Mouse (Mus musculus): ENCODE data around the gene Cep57l1. TPM values are rescaled to one million over a fixed set of nuclear protein-coding genes. Genes with fewer than 3 reads are reported as not detected.

Cep57l1 gene
- polyA plus RNA-seq, 1 experiment from 2014 or later: 28.8 TPM

- H3K27me3 ChIP-seq (ENCODE audit: control insufficient read depth, insufficient read depth, low read depth, low read length): no peaks in the 10 kb centered on the region
- no peak overlapping the region for H3K27ac ChIP-seq (ENCODE audit: low read length)
- H3K4me1 ChIP-seq (replicated peaks; ENCODE audit: control insufficient read depth, insufficient read depth, low read length): peaks cover 9% of the 10 kb centered on the region
- no peak overlapping the region for H3K4me2 ChIP-seq (ENCODE audit: low read depth, low read length)
- no peak overlapping the region for H3K4me3 ChIP-seq (ENCODE audit: low read length)
- H3K36me3 ChIP-seq (ENCODE audit: control insufficient read depth, insufficient read depth, low read length): no peaks in the 10 kb centered on the region
- no peak for ATAC-seq (ENCODE audit: low read depth)
- WGBS: 48% methylated on average over 8 of the region's 8 CpGs
- no peak overlapping the region for H3K9ac ChIP-seq (ENCODE audit: low read length)
- H3K9me3 ChIP-seq (ENCODE audit: control insufficient read depth, low read length): no peaks in the 10 kb centered on the region
Measured at GRCm38 (mm10) chr10:41677396-41677795, 132.3 kb downstream of the Cep57l1 start.

GRCm38 (mm10) chr10:41676661-41677061 is 133.0 kb downstream of the Cep57l1 start:
- H3K4me3 ChIP-seq (ENCODE audit: low read length): no peak overlapping the region
- H3K4me1 ChIP-seq (replicated peaks; ENCODE audit: control insufficient read depth, insufficient read depth, low read length): peaks cover 9% of the 10 kb centered on the region
- WGBS: 74% methylated on average over 6 of the region's 6 CpGs
- no peaks in the 10 kb centered on the region for H3K9me3 ChIP-seq (ENCODE audit: control insufficient read depth, low read length)
- H3K4me2 ChIP-seq (ENCODE audit: low read depth, low read length): no peak overlapping the region
- no peaks in the 10 kb centered on the region for H3K36me3 ChIP-seq (ENCODE audit: control insufficient read depth, insufficient read depth, low read length)
- no peak overlapping the region; the same call in 1 of the 2 replicates for H3K27ac ChIP-seq (ENCODE audit: low read length)
- H3K27me3 ChIP-seq (ENCODE audit: control insufficient read depth, insufficient read depth, low read depth, low read length): no peaks in the 10 kb centered on the region
- no peak for ATAC-seq (ENCODE audit: low read depth)
- H3K9ac ChIP-seq (ENCODE audit: low read length): no peak overlapping the region

GRCm38 (mm10) chr10:41675842-41676571 is 133.7 kb downstream of the Cep57l1 start:
- H3K27ac ChIP-seq (ENCODE audit: low read length): no peak overlapping the region; the same call in 1 of the 2 replicates
- H3K36me3 ChIP-seq (ENCODE audit: control insufficient read depth, insufficient read depth, low read length): no peaks in the 10 kb centered on the region
- peaks cover 9% of the 10 kb centered on the region for H3K4me1 ChIP-seq (replicated peaks; ENCODE audit: control insufficient read depth, insufficient read depth, low read length)
- no peak overlapping the region for H3K9ac ChIP-seq (ENCODE audit: low read length)
- H3K4me3 ChIP-seq (ENCODE audit: low read length): no peak overlapping the region
- 55% methylated on average over 6 of the region's 6 CpGs for WGBS
- ATAC-seq (ENCODE audit: low read depth): peak; percentile 61; the same call in 1 of the 2 replicates
- H3K4me2 ChIP-seq (ENCODE audit: low read depth, low read length): no peak overlapping the region
- H3K9me3 ChIP-seq (ENCODE audit: control insufficient read depth, low read length): no peaks in the 10 kb centered on the region
- no peaks in the 10 kb centered on the region for H3K27me3 ChIP-seq (ENCODE audit: control insufficient read depth, insufficient read depth, low read depth, low read length)

GRCm38 (mm10) chr10:41675243-41675642 is 134.4 kb downstream of the Cep57l1 start:
- H3K4me3 ChIP-seq (ENCODE audit: low read length): no peak overlapping the region
- no peak overlapping the region for H3K9ac ChIP-seq (ENCODE audit: low read length)
- no peaks in the 10 kb centered on the region for H3K27me3 ChIP-seq (ENCODE audit: control insufficient read depth, insufficient read depth, low read depth, low read length)
- no peak overlapping the region for H3K27ac ChIP-seq (ENCODE audit: low read length)
- WGBS: 21% methylated on average over 6 of the region's 6 CpGs
- no peaks in the 10 kb centered on the region for H3K9me3 ChIP-seq (ENCODE audit: control insufficient read depth, low read length)
- no peak overlapping the region for H3K4me2 ChIP-seq (ENCODE audit: low read depth, low read length)
- peaks cover 9% of the 10 kb centered on the region for H3K4me1 ChIP-seq (replicated peaks; ENCODE audit: control insufficient read depth, insufficient read depth, low read length)
- ATAC-seq (ENCODE audit: low read depth): peak; percentile 39; the same call in 1 of the 2 replicates
- H3K36me3 ChIP-seq (ENCODE audit: control insufficient read depth, insufficient read depth, low read length): no peaks in the 10 kb centered on the region

GRCm38 (mm10) chr10:41674362-41674761 is 135.3 kb downstream of the Cep57l1 start:
- no peaks in the 10 kb centered on the region for H3K9me3 ChIP-seq (ENCODE audit: control insufficient read depth, low read length)
- no peak overlapping the region for H3K4me3 ChIP-seq (ENCODE audit: low read length)
- peaks cover 9% of the 10 kb centered on the region for H3K4me1 ChIP-seq (replicated peaks; ENCODE audit: control insufficient read depth, insufficient read depth, low read length)
- no peaks in the 10 kb centered on the region for H3K27me3 ChIP-seq (ENCODE audit: control insufficient read depth, insufficient read depth, low read depth, low read length)
- 61% methylated on average over 3 of the region's 3 CpGs for WGBS
- H3K4me2 ChIP-seq (ENCODE audit: low read depth, low read length): no peak overlapping the region
- H3K9ac ChIP-seq (ENCODE audit: low read length): no peak overlapping the region
- no peak overlapping the region for H3K27ac ChIP-seq (ENCODE audit: low read length)
- no peak for ATAC-seq (ENCODE audit: low read depth)
- no peaks in the 10 kb centered on the region for H3K36me3 ChIP-seq (ENCODE audit: control insufficient read depth, insufficient read depth, low read length)

GRCm38 (mm10) chr10:41670196-41670595 is 139.5 kb downstream of the Cep57l1 start:
- H3K27ac ChIP-seq (ENCODE audit: low read length): no peak overlapping the region
- H3K4me2 ChIP-seq (ENCODE audit: low read depth, low read length): no peak overlapping the region
- H3K36me3 ChIP-seq (ENCODE audit: control insufficient read depth, insufficient read depth, low read length): no peaks in the 10 kb centered on the region
- 75% methylated on average over 5 of the region's 5 CpGs for WGBS
- ATAC-seq (ENCODE audit: low read depth): no peak
- no peak overlapping the region for H3K4me3 ChIP-seq (ENCODE audit: low read length)
- no peaks in the 10 kb centered on the region for H3K9me3 ChIP-seq (ENCODE audit: control insufficient read depth, low read length)
- no peaks in the 10 kb centered on the region for H3K27me3 ChIP-seq (ENCODE audit: control insufficient read depth, insufficient read depth, low read depth, low read length)
- H3K9ac ChIP-seq (ENCODE audit: low read length): no peak overlapping the region
- peaks cover 4% of the 10 kb centered on the region for H3K4me1 ChIP-seq (replicated peaks; ENCODE audit: control insufficient read depth, insufficient read depth, low read length)

Small RNAs within 50 kb of the gene (microRNA-seq; reads per million reads assigned to microRNA genes)
- not detected for gene Mir3473b

Other genes with a start within 250 kb of the Cep57l1 start
- 1.3 and 1.9 TPM in 2 replicates for gene Ccdc162, start 93.2 kb downstream of the Cep57l1 start, polyA plus RNA-seq (2015; fragmentation: Nextera tagmentation; extraction: Ambion mirVana)
- 29.2 and 29.8 TPM in 2 replicates for gene Sesn1, start 64 bp upstream of the Cep57l1 start, polyA plus RNA-seq (2015; fragmentation: Nextera tagmentation; extraction: Ambion mirVana)
- gene Armc2, start 208.6 kb upstream of the Cep57l1 start, polyA plus RNA-seq (2015; fragmentation: Nextera tagmentation; extraction: Ambion mirVana): 2.0 and 3.0 TPM in 2 replicates